Mouse (Mus musculus) megakaryocyte, adult 5-6 weeks (primary cell): ENCODE measurements around the gene Gm20837. TPM values are rescaled to one million over a fixed set of nuclear protein-coding genes. Genes with fewer than 3 reads are reported as not detected.
"Not testable (repeated sequence)": the region's sequence is repeated elsewhere in the genome, so short reads cannot be mapped to it uniquely, and the experiment has no call there.

Experiments used
- ATAC-seq: 2 replicates; pipeline ENCODE4 v1.8.0; 2016; ENCODE audit warnings: mild to moderate bottlenecking, inconsistent platforms; ENCODE audit not compliant: poor library complexity, severe bottlenecking
- total RNA-seq, 2 experiments: library from RNA; stranded (forward) in 1 of 2; stranded (reverse) in 1 of 2; fragments of 153-499, 151-499 nt in 1 of 2; fragments of 221-1000, 200-1000 nt in 1 of 2; gene quantifications; 2 replicates each; pipeline versions ENCODE4 v1.2.3 to v1.2.4; 2015 to 2017

The Gm20837 gene
- not detected in 2 replicates for total RNA-seq (2015)
- total RNA-seq (2017) = not detected in 2 replicates

DNA sequence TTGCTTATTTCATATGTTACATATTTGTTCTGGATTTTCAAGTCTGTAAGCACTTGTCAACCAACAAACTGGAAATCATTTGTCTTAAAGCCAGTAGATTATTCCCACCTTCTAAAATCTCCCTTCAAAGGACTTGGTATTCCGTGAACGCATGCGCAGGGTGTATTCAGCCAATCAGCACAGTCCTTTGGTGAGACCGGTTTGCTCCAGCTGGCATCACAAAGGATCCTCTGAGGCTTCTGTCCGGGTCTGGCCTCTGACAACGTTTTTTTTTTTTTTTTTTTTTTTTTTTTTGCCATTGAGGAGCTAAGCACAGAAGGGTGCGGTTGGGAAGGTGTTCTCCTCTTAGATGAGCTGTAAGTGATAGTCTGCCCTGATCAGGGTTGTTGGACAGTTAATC is at the start of gene Gm20837:
Gene Gm20837 (plus strand): TSS at position 301 of the 400 bp plus-strand sequence.
- not testable (repeated sequence) for ATAC-seq
